Mouse (Mus musculus) ES-Bruce4 (cell line): ENCODE data around the gene Lrrc8c.

Experiments
- CTCF ChIP-seq: IDR thresholded peaks from one replicate; pipeline ENCODE4 v1.8.1; 2011; ENCODE audit warnings: low read depth, low read length
- POLR2A ChIP-seq: IDR thresholded peaks from one replicate; pipeline ENCODE4 v1.8.1; 2011; ENCODE audit warnings: low read length; ENCODE audit not compliant: insufficient read depth

- TF ChIP-seq CTCF (no peak), POLR2A (no peak)
Measured at GRCm38 (mm10) chr5:105655100-105655734, 136.0 kb downstream of the Lrrc8c start.
